Mouse (Mus musculus) frontal cortex, postnatal 36 days (tissue): ENCODE results near the gene Otop3.
A peak's percentile ranks its signal among the peaks of the same experiment; 100 is the strongest.

ENCODE experiments used
- DNase-seq, 2 experiments: peaks; one replicate each; pipeline ENCODE4 v3.0.0; 2022; ENCODE audit warnings: low spot score in 2 of 2

Otop3 gene

DNA sequence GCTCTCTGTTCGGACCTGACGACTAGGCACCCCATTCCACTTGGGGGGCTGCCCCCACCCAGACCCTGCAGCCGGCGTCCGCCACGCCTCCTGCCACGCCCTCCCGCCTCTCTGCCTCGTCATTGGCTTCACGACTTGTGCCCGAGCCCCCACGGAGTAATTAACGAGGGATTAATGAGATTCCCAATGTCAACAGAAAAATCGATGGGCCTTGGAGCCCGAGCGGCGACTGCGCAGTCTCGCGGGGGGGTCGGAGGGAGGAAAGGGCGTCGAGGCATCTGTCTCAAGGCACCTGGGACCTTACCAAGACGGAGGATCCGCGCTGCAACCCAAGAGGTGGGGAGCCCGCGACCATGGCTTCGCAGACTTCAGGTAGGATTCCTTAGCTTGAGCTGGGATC lies at the start of gene Otop3:
TSS of gene Otop3 (plus strand) at position 201 of the 400 bp plus-strand sequence.
- no peak for DNase-seq

- no peak for DNase-seq
These were observed 49.2 kb upstream of the Otop3 start for GRCm38 (mm10) chr11:115285282-115285681.

DNA sequence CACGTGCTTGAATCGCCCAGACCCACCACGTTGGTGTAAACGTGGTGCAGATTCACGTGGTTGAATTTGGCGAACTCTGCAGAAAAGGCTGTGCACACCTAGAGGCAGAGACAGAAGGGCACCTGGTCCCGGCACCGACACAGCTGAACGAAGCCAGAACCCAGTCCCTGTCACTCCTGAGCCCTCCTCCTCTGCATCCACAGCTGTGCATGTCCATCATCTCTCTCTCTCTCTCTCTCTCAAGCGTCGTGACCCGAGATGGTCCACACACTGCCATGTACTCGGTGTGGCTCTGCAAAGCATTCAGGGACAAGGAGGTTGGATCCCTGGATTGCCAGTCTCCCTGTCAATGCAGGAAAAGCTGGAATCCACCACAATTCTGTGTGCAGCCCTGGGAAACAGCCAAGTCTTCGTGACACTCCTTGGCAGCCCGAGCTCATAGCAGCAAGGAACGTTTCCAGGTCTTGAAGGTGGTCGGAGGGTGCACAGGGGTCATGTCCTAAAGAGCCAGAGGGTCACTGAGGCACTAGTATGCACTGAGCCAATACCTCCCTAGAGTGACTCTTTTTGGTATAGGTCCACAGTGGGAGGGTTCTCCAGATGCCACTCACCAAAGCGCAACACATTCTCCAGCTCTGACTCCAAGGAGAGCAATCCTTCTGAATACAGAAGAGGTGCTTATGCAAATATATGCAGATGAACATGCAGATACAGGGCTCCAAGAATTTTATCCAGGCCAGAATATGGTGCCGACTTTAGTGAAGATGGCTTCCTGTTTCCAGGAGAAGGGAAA lies 48.1 kb upstream of the Otop3 start:
- DNase-seq, result peak in 1 of 2 experiments; percentile 54

DNA sequence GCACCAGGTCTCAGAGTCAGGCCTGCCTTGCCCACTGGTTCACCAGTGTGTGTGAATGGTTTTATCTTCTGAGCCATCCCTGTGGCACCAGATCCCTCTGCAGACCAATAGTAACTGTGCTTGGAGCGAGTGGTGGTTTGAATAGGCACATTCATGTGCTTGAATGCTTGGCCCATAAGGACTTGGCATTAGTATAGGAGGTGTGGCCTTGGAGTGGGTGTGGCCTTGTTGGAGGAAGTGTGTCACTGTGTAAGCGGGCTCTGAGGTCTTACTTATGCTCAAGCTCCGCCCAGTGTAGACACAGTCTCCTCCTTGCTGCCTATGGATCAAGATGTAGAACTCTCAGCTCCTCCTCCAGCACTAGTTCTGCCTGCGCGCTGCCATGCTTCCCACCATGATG lies 47.1 kb upstream of the Otop3 start:
- no peak for DNase-seq

DNA sequence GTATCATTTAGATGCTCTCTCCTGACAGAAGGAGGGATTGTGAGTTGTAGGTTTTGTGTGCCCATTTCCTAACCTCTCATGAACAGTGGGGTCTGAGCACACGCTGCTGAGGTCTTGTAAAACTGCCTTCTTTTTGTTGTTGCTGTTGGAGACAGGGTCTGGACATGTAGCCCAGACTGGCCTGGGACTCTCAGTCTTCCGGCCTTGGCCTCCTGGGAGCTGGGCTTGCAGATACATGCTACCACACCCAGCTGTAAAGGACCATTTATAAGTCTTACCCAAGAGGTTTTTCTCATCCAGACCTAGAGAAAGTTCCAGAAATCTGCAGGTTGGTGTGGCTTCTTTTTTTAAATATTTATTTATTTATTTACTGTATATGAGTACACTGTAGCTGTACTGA lies 46.2 kb upstream of the Otop3 start:
- no peak for DNase-seq

DNA sequence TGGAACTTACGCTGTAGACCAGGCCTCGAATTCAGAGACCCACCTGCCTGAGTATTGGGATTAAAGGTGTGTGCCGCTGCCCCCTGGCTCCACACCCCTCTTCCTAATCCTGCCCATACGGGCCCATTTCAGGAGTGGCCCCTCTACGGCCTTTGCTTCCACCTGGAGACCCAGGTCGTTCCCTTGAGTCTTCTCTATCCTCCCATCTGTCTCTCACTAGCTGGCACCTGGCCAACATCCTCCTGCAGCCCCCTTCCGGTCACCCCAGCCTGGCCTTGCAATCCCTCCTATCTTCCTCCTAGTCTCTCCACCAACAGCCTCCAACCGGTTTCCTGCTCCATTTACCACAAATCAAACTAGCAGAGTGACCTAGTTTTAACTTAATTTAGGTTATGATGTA lies 44.6 kb upstream of the Otop3 start:
- no peak for DNase-seq

- no peak for DNase-seq
These were observed 44.2 kb upstream of the Otop3 start for GRCm38 (mm10) chr11:115290314-115290713.

GRCm38 (mm10) chr11:115290919-115291318 lies 43.6 kb upstream of the Otop3 start:
- no peak for DNase-seq

DNA sequence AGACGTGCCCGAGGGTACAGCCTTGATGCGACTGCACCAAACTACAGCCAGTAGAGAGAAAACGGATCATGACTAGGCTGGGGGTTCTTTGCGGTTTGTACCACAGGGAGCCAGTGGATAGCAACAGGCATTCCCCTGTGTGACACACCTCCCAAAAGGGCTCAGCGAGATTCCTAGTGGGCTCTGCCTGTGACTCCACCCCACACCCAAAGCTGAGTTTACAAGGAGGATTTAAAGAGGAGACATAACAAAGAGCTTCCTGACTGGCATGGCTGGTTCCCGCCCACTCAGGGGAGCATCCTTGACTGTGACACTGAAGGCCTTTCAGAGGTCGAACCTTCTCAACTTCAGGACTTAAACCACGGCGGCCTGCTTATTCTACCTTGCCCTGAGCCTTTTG lies 43.0 kb upstream of the Otop3 start:
- DNase-seq, result no peak

DNA sequence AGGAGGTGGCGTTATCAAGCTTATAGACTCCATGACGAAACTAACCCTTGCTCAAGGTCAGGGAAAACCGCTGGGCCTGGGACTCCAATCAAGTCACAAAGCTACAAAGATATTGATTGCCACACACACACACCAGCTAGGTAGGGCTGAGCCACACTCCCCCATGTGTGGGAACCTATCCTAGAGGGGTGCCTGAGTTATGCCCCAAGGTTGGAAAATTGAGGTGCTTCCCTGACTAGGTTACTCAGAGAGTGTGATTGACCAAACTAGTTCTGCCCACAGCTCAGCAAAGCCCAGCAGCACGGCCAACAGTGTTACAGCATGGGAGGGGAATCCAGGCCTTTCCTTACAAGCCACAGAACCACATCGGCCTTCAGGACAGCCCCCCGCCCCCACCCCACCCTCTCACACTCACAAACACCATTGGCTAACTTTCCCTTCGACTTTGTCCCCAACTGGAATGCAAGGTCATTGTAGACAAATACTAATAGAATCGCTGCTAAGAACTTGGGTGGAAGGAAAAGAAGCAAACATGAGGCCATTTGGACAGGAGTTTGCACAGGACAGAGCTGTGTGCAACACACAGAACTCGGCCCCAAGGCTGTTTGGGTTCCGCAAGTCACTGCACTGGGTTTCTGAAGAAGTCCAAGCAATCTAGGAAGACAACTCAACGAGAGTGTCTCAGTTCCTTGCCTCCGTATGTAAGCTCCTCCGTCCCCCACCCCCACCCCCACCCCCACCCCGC lies 41.7 kb upstream of the Otop3 start:
- DNase-seq, result no peak

GRCm38 (mm10) chr11:115295939-115296338 lies 38.6 kb upstream of the Otop3 start:
- DNase-seq, result no peak

DNA sequence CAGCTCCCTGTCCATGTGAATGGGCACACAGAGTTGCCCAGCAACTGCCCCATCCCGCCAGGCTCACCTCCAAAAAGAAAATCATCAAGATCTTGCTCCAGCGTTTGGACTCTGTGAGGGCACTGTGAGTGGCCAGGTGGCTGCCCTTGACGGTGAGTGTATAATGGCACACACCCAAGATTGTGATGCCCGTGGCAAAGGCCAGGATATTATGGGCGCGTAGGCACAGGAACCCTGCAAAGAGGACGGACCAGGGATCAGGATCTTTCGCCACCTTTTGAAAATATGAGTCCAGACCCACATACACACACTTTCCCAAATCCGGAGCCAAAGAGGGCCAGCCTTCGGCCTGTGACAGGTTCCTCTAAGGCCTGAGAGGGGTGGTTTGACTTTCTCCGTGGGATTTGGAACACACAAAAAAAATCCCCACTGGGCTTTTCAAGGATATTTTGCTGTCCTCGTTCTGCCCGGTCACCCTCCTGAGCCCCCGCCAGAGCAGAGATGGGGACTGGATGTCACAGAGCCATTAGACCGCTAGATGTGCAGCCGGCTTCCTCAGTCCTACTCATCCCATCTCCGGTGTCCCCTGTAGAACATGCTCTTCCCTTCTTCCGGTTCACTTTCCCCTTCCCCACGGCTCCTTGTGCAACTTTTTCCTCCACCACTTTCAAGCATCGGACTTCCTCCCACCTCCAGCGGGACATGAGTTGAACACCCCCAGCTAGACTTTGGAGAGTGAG lies 37.9 kb upstream of the Otop3 start:
- DNase-seq, result no peak

- DNase-seq, result peak; percentile 73 to 75
These were observed 37.2 kb upstream of the Otop3 start, which contains the start of gene Fads6 for GRCm38 (mm10) chr11:115297214-115297826. Gene Fads6 (minus strand): TSS chr11:115297663.

DNA sequence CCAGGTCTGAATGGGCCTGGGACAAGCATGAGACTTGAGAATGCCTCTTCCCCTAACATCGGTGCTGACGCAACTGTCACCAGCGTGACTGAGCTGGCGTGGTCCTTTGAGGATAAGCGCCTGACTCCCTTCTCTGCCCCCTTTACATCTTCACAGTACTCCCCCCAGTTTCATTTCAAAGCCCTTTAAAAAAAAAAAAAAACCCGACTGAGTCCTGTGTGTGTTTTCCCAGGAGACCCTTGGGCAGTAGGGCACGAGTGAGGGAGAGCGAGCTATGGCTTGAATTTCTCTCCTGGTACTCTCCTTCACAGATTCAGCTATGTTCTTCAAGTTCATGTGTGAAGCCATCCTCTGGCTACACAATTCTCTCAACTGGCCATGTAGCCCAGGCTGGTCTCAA lies 36.4 kb upstream of the Otop3 start:
- no peak for DNase-seq

DNA sequence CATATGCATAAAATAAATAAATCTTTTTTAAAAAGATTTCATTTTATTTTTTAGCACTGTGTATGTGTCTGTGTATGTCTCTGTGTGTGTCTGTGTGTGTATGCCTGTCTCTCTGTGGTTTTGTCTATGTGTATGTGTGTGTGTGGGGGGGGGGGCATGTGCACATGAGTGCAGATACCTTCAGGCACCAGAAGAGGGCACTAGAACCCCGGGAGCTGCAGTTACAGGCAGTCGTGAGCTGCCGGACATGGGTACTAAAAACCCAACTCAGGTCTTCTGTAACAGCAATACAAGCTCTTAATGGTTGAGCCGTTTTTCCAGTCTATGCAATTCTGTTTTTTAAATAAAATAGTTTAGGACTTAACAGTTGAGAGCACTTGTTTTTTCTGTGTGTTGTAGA lies 33.8 kb upstream of the Otop3 start:
- DNase-seq, result no peak

GRCm38 (mm10) chr11:115301351-115301750 lies 33.2 kb upstream of the Otop3 start:
- DNase-seq, result no peak

- no peak for DNase-seq
These were observed 31.4 kb upstream of the Otop3 start for GRCm38 (mm10) chr11:115303167-115303566.

DNA sequence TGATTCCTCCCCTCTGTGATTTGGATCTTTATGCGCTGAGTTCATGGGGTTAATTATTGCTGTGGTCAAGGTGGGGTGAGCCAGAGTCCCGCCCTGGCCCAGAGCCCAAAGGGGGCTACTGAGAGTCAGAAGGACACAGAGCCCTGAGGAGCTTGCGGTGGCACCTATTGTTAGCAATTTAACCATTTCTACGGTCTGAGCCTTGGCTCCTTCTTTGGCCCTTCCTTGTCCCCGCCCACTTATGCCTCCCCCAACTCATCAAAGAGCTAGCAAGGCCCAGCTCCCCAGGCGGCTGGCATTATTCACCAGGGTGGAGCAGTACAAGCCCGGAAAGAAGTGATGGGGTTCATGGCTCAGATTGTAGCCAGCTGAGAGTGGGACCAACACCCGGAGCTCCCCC lies 27.7 kb upstream of the Otop3 start, which contains the start of gene Otop2:
TSS of gene Otop2 (plus strand) at position 301 of the 400 bp plus-strand sequence.
- DNase-seq, result no peak

DNA sequence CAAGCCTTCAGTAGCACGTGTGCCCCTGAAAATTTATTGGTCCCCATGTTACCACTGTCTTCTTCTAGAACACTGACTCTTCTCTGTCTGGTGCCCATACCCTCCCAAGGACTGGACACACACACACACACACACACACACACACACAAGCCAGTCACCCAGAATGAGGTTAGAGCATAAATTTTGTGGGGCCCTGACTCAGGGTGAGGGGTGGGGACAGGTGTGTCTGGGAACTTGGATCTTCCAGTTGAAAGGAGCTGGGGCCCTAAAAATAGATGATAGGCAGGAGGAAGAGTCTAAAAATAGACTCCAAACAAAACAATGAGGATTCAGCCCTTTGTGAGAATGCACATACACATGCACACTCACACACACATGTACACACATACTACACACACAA lies 25.8 kb upstream of the Otop3 start:
- no peak for DNase-seq

DNA sequence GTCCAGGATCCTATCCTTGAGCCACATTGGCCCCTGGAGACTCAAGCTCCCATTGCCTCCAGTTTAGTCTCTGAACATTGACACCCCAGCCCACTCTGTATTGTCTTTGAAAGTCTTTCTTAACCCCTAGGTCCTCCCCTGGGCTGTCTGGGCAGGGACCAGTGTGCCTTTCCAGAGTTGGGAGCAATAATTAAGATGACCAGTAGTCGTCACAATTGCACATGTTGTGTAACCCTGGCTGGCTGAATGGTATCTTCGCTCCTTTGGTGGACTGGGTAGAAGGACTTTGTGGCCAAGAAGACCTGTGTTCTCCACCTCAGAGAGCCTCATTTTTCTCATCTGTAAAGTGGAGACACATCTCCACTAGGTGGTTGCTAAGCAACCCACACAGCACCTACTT lies 20.3 kb upstream of the Otop3 start:
- DNase-seq, result no peak

- no peak for DNase-seq
These were observed 17.3 kb upstream of the Otop3 start for GRCm38 (mm10) chr11:115317204-115317603.
